Mouse (Mus musculus): ENCODE measurements around the gene Chd5. TPM values are rescaled to one million over a fixed set of nuclear protein-coding genes. Genes with fewer than 3 reads are reported as not detected.

Gene Chd5
- polyA plus RNA-seq, 1 experiment from 2014 or later = 0.08 TPM

GRCm38 (mm10) chr4:152318517-152319234 lies 19.8 kb upstream of the Chd5 start, which contains the start of gene Rnf207:
Gene Rnf207 (minus strand): TSS chr4:152318993.
- Histone ChIP-seq H3K9ac (peak within 1 kb of the TSS; percentile 80), H3K36me3 (no peaks in the 10 kb centered on the region), H3K4me1 (replicated peaks) (peaks cover 40% of the 10 kb centered on the region), H3K27me3 (replicated peaks) (peaks cover 33% of the 10 kb centered on the region), H3K27ac (ENCODE audit: poor library complexity, severe bottlenecking) (peak within 1 kb of the TSS; percentile 97), H3K9me3 (replicated peaks) (no peaks in the 10 kb centered on the region), H3K4me3 (peak within 1 kb of the TSS; percentile 47), H3K4me2 (peak within 1 kb of the TSS; percentile 84)
- WGBS = 3% methylated on average over 26 of the region's 26 CpGs
- ATAC-seq (ENCODE audit: insufficient number of reproducible peaks, low FRiP score) = peak; percentile 51

GRCm38 (mm10) chr4:152321464-152321863 lies 17.0 kb upstream of the Chd5 start:
- Histone ChIP-seq H3K9ac (no peak overlapping the region), H3K4me2 (no peak overlapping the region), H3K27ac (ENCODE audit: poor library complexity, severe bottlenecking) (no peak overlapping the region), H3K36me3 (no peaks in the 10 kb centered on the region), H3K27me3 (replicated peaks) (peaks cover 7% of the 10 kb centered on the region; the same call in 1 of the 2 replicates), H3K4me1 (replicated peaks) (peaks cover 19% of the 10 kb centered on the region), H3K9me3 (replicated peaks) (no peaks in the 10 kb centered on the region), H3K4me3 (no peak overlapping the region)
- 58% methylated on average over 5 of the region's 5 CpGs for WGBS
- ATAC-seq (ENCODE audit: insufficient number of reproducible peaks, low FRiP score) = no peak

GRCm38 (mm10) chr4:152324641-152325562 lies 13.5 kb upstream of the Chd5 start:
- H3K9me3 ChIP-seq (replicated peaks) = no peaks in the 10 kb centered on the region
- peaks cover 26% of the 10 kb centered on the region for H3K36me3 ChIP-seq
- H3K9ac ChIP-seq = no peak overlapping the region
- H3K4me2 ChIP-seq = peak overlapping the region; percentile 49; the same call in 1 of the 2 replicates
- peaks cover 13% of the 10 kb centered on the region for H3K4me1 ChIP-seq (replicated peaks)
- peak; percentile 29 for ATAC-seq (ENCODE audit: insufficient number of reproducible peaks, low FRiP score)
- H3K27me3 ChIP-seq (replicated peaks) = no peaks in the 10 kb centered on the region
- peak overlapping the region; percentile 44; the same call in 1 of the 2 replicates for H3K27ac ChIP-seq (ENCODE audit: poor library complexity, severe bottlenecking)
- WGBS = 46% methylated on average over 16 of the region's 16 CpGs
- peak overlapping the region; percentile 95 for H3K4me3 ChIP-seq

- H3K27ac ChIP-seq (ENCODE audit: poor library complexity, severe bottlenecking) = peak within 1 kb of the TSS; percentile 74
- no peaks in the 10 kb centered on the region for H3K27me3 ChIP-seq (replicated peaks)
- H3K36me3 ChIP-seq = peaks cover 35% of the 10 kb centered on the region
- peak within 1 kb of the TSS; percentile 95 for H3K9ac ChIP-seq
- ATAC-seq (ENCODE audit: insufficient number of reproducible peaks, low FRiP score) = peak; percentile 96
- peak within 1 kb of the TSS; percentile 84 for H3K4me2 ChIP-seq
- H3K4me3 ChIP-seq = peak within 1 kb of the TSS; percentile 95
- H3K4me1 ChIP-seq (replicated peaks) = peaks cover 13% of the 10 kb centered on the region
- H3K9me3 ChIP-seq (replicated peaks) = no peaks in the 10 kb centered on the region
- WGBS = under 1% methylated on average over 70 of the region's 70 CpGs
These were observed 12.7 kb upstream of the Chd5 start, which contains the start of gene Rpl22 for GRCm38 (mm10) chr4:152325574-152326411. Gene Rpl22 (plus strand): TSS chr4:152325742.

GRCm38 (mm10) chr4:152326543-152326942 lies 11.9 kb upstream of the Chd5 start:
- Histone ChIP-seq H3K4me3 (peak overlapping the region; percentile 95), H3K36me3 (peaks cover 42% of the 10 kb centered on the region), H3K9me3 (replicated peaks) (no peaks in the 10 kb centered on the region), H3K27ac (ENCODE audit: poor library complexity, severe bottlenecking) (no peak overlapping the region), H3K4me2 (peak overlapping the region; percentile 84), H3K9ac (peak overlapping the region; percentile 95), H3K27me3 (replicated peaks) (no peaks in the 10 kb centered on the region), H3K4me1 (replicated peaks) (peaks cover 13% of the 10 kb centered on the region)
- no peak for ATAC-seq (ENCODE audit: insufficient number of reproducible peaks, low FRiP score)
- under 1% methylated on average over 11 of the region's 11 CpGs for WGBS

GRCm38 (mm10) chr4:152328691-152329090 lies 9.8 kb upstream of the Chd5 start:
- Histone ChIP-seq H3K4me1 (replicated peaks) (peaks cover 13% of the 10 kb centered on the region), H3K27ac (ENCODE audit: poor library complexity, severe bottlenecking) (no peak overlapping the region), H3K9me3 (replicated peaks) (no peaks in the 10 kb centered on the region), H3K4me2 (no peak overlapping the region), H3K36me3 (peaks cover 64% of the 10 kb centered on the region), H3K27me3 (replicated peaks) (no peaks in the 10 kb centered on the region), H3K4me3 (no peak overlapping the region), H3K9ac (no peak overlapping the region)
- ATAC-seq (ENCODE audit: insufficient number of reproducible peaks, low FRiP score) = no peak
- 80% methylated on average over 6 of the region's 6 CpGs for WGBS

- H3K27me3 ChIP-seq (replicated peaks) = peaks cover 24% of the 10 kb centered on the region
- H3K9me3 ChIP-seq (replicated peaks) = no peaks in the 10 kb centered on the region
- no peak overlapping the region for H3K9ac ChIP-seq
- WGBS = 36% methylated on average over 2 of the region's 2 CpGs
- peak; percentile 51; the same call in 1 of the 2 replicates for ATAC-seq (ENCODE audit: insufficient number of reproducible peaks, low FRiP score)
- H3K36me3 ChIP-seq = peaks cover 78% of the 10 kb centered on the region
- no peak overlapping the region for H3K4me3 ChIP-seq
- H3K27ac ChIP-seq (ENCODE audit: poor library complexity, severe bottlenecking) = no peak overlapping the region
- H3K4me2 ChIP-seq = no peak overlapping the region
- no peaks in the 10 kb centered on the region for H3K4me1 ChIP-seq (replicated peaks)
These were observed 5.5 kb upstream of the Chd5 start for GRCm38 (mm10) chr4:152332952-152333351.

GRCm38 (mm10) chr4:152333587-152333986 lies 4.9 kb upstream of the Chd5 start:
- H3K27ac ChIP-seq (ENCODE audit: poor library complexity, severe bottlenecking) = no peak overlapping the region
- H3K4me1 ChIP-seq (replicated peaks) = peaks cover 6% of the 10 kb centered on the region
- H3K36me3 ChIP-seq = peaks cover 73% of the 10 kb centered on the region
- no peak overlapping the region for H3K9ac ChIP-seq
- no peak for ATAC-seq (ENCODE audit: insufficient number of reproducible peaks, low FRiP score)
- no peak overlapping the region for H3K4me3 ChIP-seq
- H3K4me2 ChIP-seq = no peak overlapping the region
- no peaks in the 10 kb centered on the region for H3K9me3 ChIP-seq (replicated peaks)
- WGBS = 97% methylated on average over 12 of the region's 12 CpGs
- peaks cover 30% of the 10 kb centered on the region for H3K27me3 ChIP-seq (replicated peaks)

GRCm38 (mm10) chr4:152337772-152338171 lies 679 bp upstream of the Chd5 start:
- H3K27me3 ChIP-seq (replicated peaks) = peaks cover 71% of the 10 kb centered on the region
- H3K9ac ChIP-seq = no peak overlapping the region
- no peak overlapping the region for H3K27ac ChIP-seq (ENCODE audit: poor library complexity, severe bottlenecking)
- 34% methylated on average over 6 of the region's 6 CpGs for WGBS
- 0 out of 2 replicates have a peak overlapping the region, but pooled peaks have one; percentile 97 for H3K4me2 ChIP-seq
- ATAC-seq (ENCODE audit: insufficient number of reproducible peaks, low FRiP score) = no peak
- no peak overlapping the region for H3K4me3 ChIP-seq
- peaks cover 31% of the 10 kb centered on the region for H3K36me3 ChIP-seq
- peaks cover 18% of the 10 kb centered on the region for H3K4me1 ChIP-seq (replicated peaks)
- H3K9me3 ChIP-seq (replicated peaks) = no peaks in the 10 kb centered on the region

GRCm38 (mm10) chr4:152339293-152339790 lies 891 bp downstream of the Chd5 start:
- H3K27ac ChIP-seq (ENCODE audit: poor library complexity, severe bottlenecking) = no peak overlapping the region
- WGBS = 3% methylated on average over 26 of the region's 26 CpGs
- H3K4me2 ChIP-seq = peak overlapping the region; percentile 97
- ATAC-seq (ENCODE audit: insufficient number of reproducible peaks, low FRiP score) = no peak
- peak overlapping the region; percentile 64 for H3K9ac ChIP-seq
- peak overlapping the region; percentile 63 for H3K4me3 ChIP-seq
- peaks cover 22% of the 10 kb centered on the region for H3K4me1 ChIP-seq (replicated peaks)
- peaks cover 86% of the 10 kb centered on the region for H3K27me3 ChIP-seq (replicated peaks)
- peaks cover 16% of the 10 kb centered on the region for H3K36me3 ChIP-seq
- no peaks in the 10 kb centered on the region for H3K9me3 ChIP-seq (replicated peaks)
